8 mouse cellular contexts compared by ENCODE assay signal in genomic region chr11:98785214-98785613, GRCm38 (mm10). TPM values are rescaled to one million over a fixed set of nuclear protein-coding genes. Genes with fewer than 3 reads are reported as not detected.
DNase-seq lines count a peak whose midpoint lies in the region; ATAC-seq and TF ChIP-seq lines count a peak whose summit lies in the region.

No protein-coding gene starts in this region.

- H3K36me3 ChIP-seq in lung, embryonic 14.5 days (ENCODE audit: insufficient read depth) = no peaks in the 10 kb centered on the region
- H3K36me3 ChIP-seq in forebrain, embryonic 13.5 days (ENCODE audit: poor library complexity, severe bottlenecking) = no peaks in the 10 kb centered on the region
- no peaks in the 10 kb centered on the region for H3K36me3 ChIP-seq in hindbrain, embryonic 13.5 days
- no peaks in the 10 kb centered on the region for H3K36me3 ChIP-seq in liver, postnatal 0 days (replicated peaks; ENCODE audit: insufficient read depth, low read length)

- WGBS in lung, embryonic 14.5 days = 59% methylated on average over 10 of the region's 10 CpGs
- 72% methylated on average over 10 of the region's 10 CpGs for WGBS in forebrain, embryonic 13.5 days
- WGBS in hindbrain, embryonic 13.5 days = 75% methylated on average over 10 of the region's 10 CpGs
- WGBS in liver, postnatal 0 days (ENCODE audit: insufficient replicate concordance) = 65% methylated on average over 10 of the region's 10 CpGs

- peaks cover 50% of the 10 kb centered on the region for H3K4me1 ChIP-seq in lung, embryonic 14.5 days (ENCODE audit: insufficient read depth)
- H3K4me1 ChIP-seq in forebrain, embryonic 13.5 days = peaks cover 78% of the 10 kb centered on the region
- H3K4me1 ChIP-seq in hindbrain, embryonic 13.5 days (replicated peaks) = peaks cover 70% of the 10 kb centered on the region
- H3K4me1 ChIP-seq in liver, postnatal 0 days (ENCODE audit: insufficient read depth) = peaks cover 61% of the 10 kb centered on the region

- H3K4me3 ChIP-seq in lung, embryonic 14.5 days (ENCODE audit: low read depth, low read length) = no peak overlapping the region
- no peak overlapping the region for H3K4me3 ChIP-seq in forebrain, embryonic 13.5 days
- no peak overlapping the region for H3K4me3 ChIP-seq in hindbrain, embryonic 13.5 days
- H3K4me3 ChIP-seq in liver, postnatal 0 days (ENCODE audit: low read depth, low read length) = no peak overlapping the region

- H3K9ac ChIP-seq in lung, embryonic 14.5 days = no peak overlapping the region
- H3K9ac ChIP-seq in forebrain, embryonic 13.5 days = no peak overlapping the region
- no peak overlapping the region for H3K9ac ChIP-seq in hindbrain, embryonic 13.5 days
- H3K9ac ChIP-seq in liver, postnatal 0 days (replicated peaks) = peak overlapping the region; percentile 33

- no peak for ATAC-seq in lung, embryonic 14.5 days (ENCODE audit: insufficient read depth)
- no peak for ATAC-seq in forebrain, embryonic 13.5 days
- no peak for ATAC-seq in hindbrain, embryonic 13.5 days (ENCODE audit: low FRiP score)
- no peak for ATAC-seq in liver, postnatal 0 days

- peak overlapping the region; percentile 96 for H3K27ac ChIP-seq in lung, embryonic 14.5 days (ENCODE audit: low read depth)
- 0 out of 2 replicates have a peak overlapping the region, but pooled peaks have one; percentile 72 for H3K27ac ChIP-seq in forebrain, embryonic 13.5 days
- peak overlapping the region; percentile 83 for H3K27ac ChIP-seq in hindbrain, embryonic 13.5 days
- H3K27ac ChIP-seq in liver, postnatal 0 days (ENCODE audit: low read depth) = peak overlapping the region; percentile 91

- 0 out of 2 replicates have a peak overlapping the region, but pooled peaks have one; percentile 1 for H3K4me2 ChIP-seq in lung, embryonic 14.5 days
- no peak overlapping the region for H3K4me2 ChIP-seq in forebrain, embryonic 13.5 days
- H3K4me2 ChIP-seq in hindbrain, embryonic 13.5 days = no peak overlapping the region
- H3K4me2 ChIP-seq in liver, postnatal 0 days (ENCODE audit: low read depth, low read length) = peak overlapping the region; percentile 65; the same call in 1 of the 2 replicates

- TF ChIP-seq EP300 in liver, postnatal 0 days (IDR thresholded peaks at IDR 0.05; ENCODE audit: low read depth) = no peak

- no peak for TF ChIP-seq CTCF in lung, embryonic 14.5 days (IDR thresholded peaks at IDR 0.05; ENCODE audit: low read depth)
- TF ChIP-seq CTCF in liver, postnatal 0 days (IDR thresholded peaks at IDR 0.05; ENCODE audit: low read depth) = no peak

- no peaks in the 10 kb centered on the region for H3K9me3 ChIP-seq in lung, embryonic 14.5 days (ENCODE audit: low read depth, low read length)
- H3K9me3 ChIP-seq in forebrain, embryonic 13.5 days (replicated peaks) = no peaks in the 10 kb centered on the region
- H3K9me3 ChIP-seq in hindbrain, embryonic 13.5 days = no peaks in the 10 kb centered on the region
- no peaks in the 10 kb centered on the region for H3K9me3 ChIP-seq in liver, postnatal 0 days (ENCODE audit: low read length)

- DNase-seq in lung, embryonic 14.5 days = no peak
- no peak for DNase-seq in lung, postnatal 14 days
- DNase-seq in liver, postnatal 0 days = no peak
- DNase-seq in MN1 (ENCODE audit: low spot score) = no peak
- no peak for DNase-seq in left cerebral cortex, adult 8-10 months (ENCODE audit: low spot score in 2 of 2)
- no peak for DNase-seq in ovary, postnatal 10 days (ENCODE audit: low spot score)

- no peaks in the 10 kb centered on the region for H3K27me3 ChIP-seq in lung, embryonic 14.5 days (ENCODE audit: insufficient read depth, low read length)
- H3K27me3 ChIP-seq in forebrain, embryonic 13.5 days = no peaks in the 10 kb centered on the region
- H3K27me3 ChIP-seq in hindbrain, embryonic 13.5 days = no peaks in the 10 kb centered on the region
- H3K27me3 ChIP-seq in liver, postnatal 0 days (ENCODE audit: insufficient read depth, low read length) = no peaks in the 10 kb centered on the region

RNA-seq across cellular contexts. Expression of gene Nr1d1, which starts 10.1 kb away (rescaled TPM):
- 1.4 and 1.7 TPM in 2 replicates for polyA plus RNA-seq in lung, embryonic 14.5 days (2014; fragmentation: Nextera tagmentation; extraction: Ambion mirVana)
- 2.1 and 2.3 TPM in 2 replicates for polyA plus RNA-seq in forebrain, embryonic 13.5 days (2015; fragmentation: Nextera tagmentation; extraction: Ambion mirVana)
- 1.9 and 2.4 TPM in 2 replicates for polyA plus RNA-seq in hindbrain, embryonic 13.5 days (2015; fragmentation: Nextera tagmentation; extraction: Ambion mirVana)
- polyA plus RNA-seq in liver, postnatal 0 days (2015; fragmentation: Nextera tagmentation; extraction: Ambion mirVana) = 2.0 and 4.2 TPM in 2 replicates
- total RNA-seq in left cerebral cortex, adult 8-10 months (2022) = 100 to 1,000 TPM; 137 to 177 (median 145) TPM

RNA-seq across cellular contexts. Expression of gene Msl1, which starts 10.1 kb away (rescaled TPM):
- polyA plus RNA-seq in lung, embryonic 14.5 days (2014; fragmentation: Nextera tagmentation; extraction: Ambion mirVana) = 16.2 and 16.3 TPM in 2 replicates
- polyA plus RNA-seq in forebrain, embryonic 13.5 days (2015; fragmentation: Nextera tagmentation; extraction: Ambion mirVana) = 31.3 and 32.9 TPM in 2 replicates
- polyA plus RNA-seq in hindbrain, embryonic 13.5 days (2015; fragmentation: Nextera tagmentation; extraction: Ambion mirVana) = 31.5 and 33.0 TPM in 2 replicates
- polyA plus RNA-seq in liver, postnatal 0 days (2015; fragmentation: Nextera tagmentation; extraction: Ambion mirVana) = 5.4 and 6.5 TPM in 2 replicates
- 100 to 1,000 TPM; 167 to 198 (median 186) TPM for total RNA-seq in left cerebral cortex, adult 8-10 months (2022)

RNA-seq across cellular contexts. Expression of gene Casc3, which starts 19.5 kb away (rescaled TPM):
- polyA plus RNA-seq in lung, embryonic 14.5 days (2014; fragmentation: Nextera tagmentation; extraction: Ambion mirVana) = 41.0 and 42.8 TPM in 2 replicates
- 46.4 and 51.1 TPM in 2 replicates for polyA plus RNA-seq in forebrain, embryonic 13.5 days (2015; fragmentation: Nextera tagmentation; extraction: Ambion mirVana)
- polyA plus RNA-seq in hindbrain, embryonic 13.5 days (2015; fragmentation: Nextera tagmentation; extraction: Ambion mirVana) = 48.7 and 50.2 TPM in 2 replicates
- polyA plus RNA-seq in liver, postnatal 0 days (2015; fragmentation: Nextera tagmentation; extraction: Ambion mirVana) = 6.7 and 7.0 TPM in 2 replicates
- 10 to 100 TPM; 53.6 to 57.8 (median 54.1) TPM for total RNA-seq in left cerebral cortex, adult 8-10 months (2022)

RNA-seq across cellular contexts. Expression of gene Thra, which starts 44.8 kb away (rescaled TPM):
- polyA plus RNA-seq in lung, embryonic 14.5 days (2014; fragmentation: Nextera tagmentation; extraction: Ambion mirVana) = 46.8 and 47.1 TPM in 2 replicates
- 93.5 and 95.2 TPM in 2 replicates for polyA plus RNA-seq in forebrain, embryonic 13.5 days (2015; fragmentation: Nextera tagmentation; extraction: Ambion mirVana)
- polyA plus RNA-seq in hindbrain, embryonic 13.5 days (2015; fragmentation: Nextera tagmentation; extraction: Ambion mirVana) = 117 and 122 TPM in 2 replicates
- 5.1 and 6.1 TPM in 2 replicates for polyA plus RNA-seq in liver, postnatal 0 days (2015; fragmentation: Nextera tagmentation; extraction: Ambion mirVana)
- total RNA-seq in left cerebral cortex, adult 8-10 months (2022) = 100 to 1,000 TPM; 713 to 794 (median 760) TPM

RNA-seq across cellular contexts. Expression of gene Rapgefl1, which starts 51.4 kb away (rescaled TPM):
- polyA plus RNA-seq in lung, embryonic 14.5 days (2014; fragmentation: Nextera tagmentation; extraction: Ambion mirVana) = 1.5 and 2.1 TPM in 2 replicates
- 2.4 and 3.0 TPM in 2 replicates for polyA plus RNA-seq in forebrain, embryonic 13.5 days (2015; fragmentation: Nextera tagmentation; extraction: Ambion mirVana)
- 6.2 and 7.0 TPM in 2 replicates for polyA plus RNA-seq in hindbrain, embryonic 13.5 days (2015; fragmentation: Nextera tagmentation; extraction: Ambion mirVana)
- 0.11 and 0.21 TPM in 2 replicates for polyA plus RNA-seq in liver, postnatal 0 days (2015; fragmentation: Nextera tagmentation; extraction: Ambion mirVana)
- 100 to 1,000 TPM; 130 to 140 (median 139) TPM for total RNA-seq in left cerebral cortex, adult 8-10 months (2022)

Comparison
In these comparisons a context has a peak if more than half of its experiments do, and no peak if none do; other contexts are left out.
1. H3K4me2 ChIP-seq: peak in lung, embryonic 14.5 days (single experiment) and liver, postnatal 0 days (single experiment); none in forebrain, embryonic 13.5 days (single experiment) and hindbrain, embryonic 13.5 days (single experiment).
2. Peak in every context shown above with its lines, with median percentiles within 50 percentile points of each other: H3K27ac ChIP-seq.